Mouse (Mus musculus) erythroblast, embryonic 14.5 days (primary cell): ENCODE measurements around the gene Eef2k. TPM values are rescaled to one million over a fixed set of nuclear protein-coding genes. Genes with fewer than 3 reads are reported as not detected.

Experiments used
- H3K27me3 ChIP-seq: 2 replicates; pipeline ENCODE4 v1.6.1; 2012; ENCODE audit warnings: inconsistent platforms; ENCODE audit not compliant: control insufficient read depth
- H3K36me3 ChIP-seq: 2 replicates; pipeline ENCODE4 v1.6.1; 2012; ENCODE audit warnings: mild to moderate bottlenecking, inconsistent platforms; ENCODE audit not compliant: control insufficient read depth
- H3K4me1 ChIP-seq: 2 replicates; pipeline ENCODE4 v1.6.1; 2012; ENCODE audit warnings: inconsistent platforms; ENCODE audit not compliant: control insufficient read depth
- H3K4me3 ChIP-seq: replicated peaks from 2 replicates; pipeline ENCODE3; 2012; ENCODE audit warnings: moderate library complexity, mild to moderate bottlenecking, inconsistent platforms
- H3K9me3 ChIP-seq: 2 replicates; pipeline ENCODE4 v1.6.1; 2012; ENCODE audit warnings: low read length, inconsistent platforms, mixed read lengths; ENCODE audit not compliant: control insufficient read depth
- GATA1 ChIP-seq: IDR thresholded peaks from 2 replicates; pipeline ENCODE4 v1.6.1; 2012; ENCODE audit warnings: low read length, inconsistent platforms, mixed read lengths
- TAL1 ChIP-seq: IDR thresholded peaks from 3 replicates; pipeline ENCODE4 v1.6.1; 2012; ENCODE audit warnings: low read length, inconsistent platforms, mixed read lengths
- polyA plus RNA-seq: library from polyadenylated mRNA; stranded (reverse); fragments of >175 nt; gene quantifications from 2 replicates; pipeline ENCODE4 v1.2.3, GENCODE M21; 2012

Gene Eef2k
- polyA plus RNA-seq, 1 experiment = 28.0 TPM

DNA sequence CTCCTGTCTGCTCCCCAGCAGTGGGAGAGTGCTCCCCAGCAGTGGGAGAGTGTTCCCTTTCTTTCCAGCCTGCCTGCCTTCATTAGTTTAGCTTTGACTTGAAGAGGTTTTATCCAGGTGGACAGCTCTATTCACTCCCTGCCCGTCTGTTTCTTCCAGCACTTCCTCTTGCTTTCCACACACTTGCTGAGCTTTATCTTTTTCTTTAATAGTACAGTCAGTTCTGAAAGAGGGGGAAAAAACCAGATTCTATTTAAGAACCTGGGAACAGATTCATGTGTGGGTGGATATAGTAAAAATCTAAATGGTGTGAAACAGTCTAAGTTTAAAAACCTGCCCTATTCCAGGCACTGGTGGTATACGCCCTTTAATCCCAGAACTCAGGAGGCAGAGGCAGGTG, 17.5 kb upstream of the Eef2k start:
- Histone ChIP-seq H3K27me3 (peaks cover 26% of the 10 kb centered on the region), H3K9me3 (no peaks in the 10 kb centered on the region), H3K36me3 (no peaks in the 10 kb centered on the region), H3K4me1 (peaks cover under 1% of the 10 kb centered on the region; the same call in 1 of the 2 replicates), H3K4me3 (no peak overlapping the region)
- TF ChIP-seq GATA1 (no peak), TAL1 (no peak)

DNA sequence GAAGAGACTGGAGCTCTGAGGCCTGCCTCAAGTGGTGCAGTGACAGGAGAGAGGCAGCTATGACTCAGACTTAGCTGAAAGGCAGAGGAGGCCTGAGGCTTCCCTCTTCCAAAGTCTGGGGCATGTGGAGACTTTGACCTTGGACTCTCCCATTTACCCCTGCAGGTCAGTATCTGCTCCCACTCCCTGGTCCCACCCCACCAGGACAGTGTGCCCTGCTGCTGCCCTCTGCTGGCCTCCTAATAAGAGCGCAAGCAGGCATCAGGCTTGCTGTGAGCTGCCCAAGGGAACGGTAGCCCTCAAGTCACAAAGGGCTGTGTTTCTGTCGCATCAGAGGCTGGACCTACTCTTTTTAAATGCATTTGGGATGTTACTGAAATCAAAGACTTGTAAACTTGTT, 16.2 kb upstream of the Eef2k start:
- H3K27me3 ChIP-seq = peaks cover 39% of the 10 kb centered on the region
- no peaks in the 10 kb centered on the region; the same call in 1 of the 2 replicates for H3K9me3 ChIP-seq
- H3K4me1 ChIP-seq = peaks cover 13% of the 10 kb centered on the region
- no peak overlapping the region for H3K4me3 ChIP-seq
- TF ChIP-seq TAL1 (no peak), GATA1 (no peak)
- H3K36me3 ChIP-seq = no peaks in the 10 kb centered on the region

DNA sequence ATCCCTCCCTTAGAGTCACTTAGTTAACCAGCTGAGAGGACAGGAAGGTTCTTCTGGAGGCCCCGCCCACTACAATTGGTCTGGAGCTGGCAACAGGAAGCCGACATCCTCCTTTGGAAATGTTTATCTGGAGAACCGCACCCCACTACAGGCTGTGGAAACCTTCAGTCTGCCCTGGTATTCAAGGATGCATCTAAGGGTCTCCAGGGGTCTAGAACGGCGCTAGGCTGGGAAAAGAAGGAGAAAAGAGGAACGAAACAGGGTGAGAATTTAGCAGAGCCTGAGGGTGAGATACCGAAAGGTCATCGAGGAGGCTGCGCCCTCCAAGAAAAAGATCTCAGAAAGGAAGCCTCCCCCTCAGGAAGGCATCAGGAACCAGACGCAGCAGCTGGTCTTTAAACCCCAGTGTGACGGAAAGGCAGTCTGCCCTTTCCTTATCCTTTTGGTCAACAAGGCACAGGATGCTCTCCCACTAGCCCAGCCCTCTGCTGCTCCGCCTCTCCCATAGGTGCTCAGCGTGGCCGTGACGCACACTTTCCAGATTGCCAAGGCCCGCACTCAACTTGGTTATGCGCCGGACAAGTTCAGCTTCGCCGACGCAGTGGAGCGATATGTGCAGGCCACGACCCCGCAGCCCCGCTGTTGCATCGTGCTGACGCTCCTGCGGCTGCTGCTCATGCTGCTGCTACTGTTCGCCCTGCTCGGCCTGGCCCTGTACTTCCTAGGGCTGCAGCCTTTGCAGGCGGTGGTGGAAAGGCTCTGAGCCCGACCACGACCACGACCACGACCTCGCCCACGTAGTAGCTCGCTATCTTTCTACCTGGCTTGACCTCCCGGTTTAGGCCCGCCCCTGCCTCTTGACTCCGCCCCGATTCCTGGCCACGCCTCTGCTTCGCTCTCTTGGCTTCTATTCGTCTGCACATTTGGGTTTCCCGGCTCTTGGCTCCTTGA, 11.9 kb upstream of the Eef2k start:
- Histone ChIP-seq H3K27me3 (peaks cover 48% of the 10 kb centered on the region), H3K36me3 (no peaks in the 10 kb centered on the region), H3K4me1 (peaks cover 40% of the 10 kb centered on the region), H3K9me3 (no peaks in the 10 kb centered on the region; the same call in 1 of the 2 replicates), H3K4me3 (peak overlapping the region; percentile 75)
- TF ChIP-seq TAL1 = no peak
- TF ChIP-seq GATA1 = no peak

DNA sequence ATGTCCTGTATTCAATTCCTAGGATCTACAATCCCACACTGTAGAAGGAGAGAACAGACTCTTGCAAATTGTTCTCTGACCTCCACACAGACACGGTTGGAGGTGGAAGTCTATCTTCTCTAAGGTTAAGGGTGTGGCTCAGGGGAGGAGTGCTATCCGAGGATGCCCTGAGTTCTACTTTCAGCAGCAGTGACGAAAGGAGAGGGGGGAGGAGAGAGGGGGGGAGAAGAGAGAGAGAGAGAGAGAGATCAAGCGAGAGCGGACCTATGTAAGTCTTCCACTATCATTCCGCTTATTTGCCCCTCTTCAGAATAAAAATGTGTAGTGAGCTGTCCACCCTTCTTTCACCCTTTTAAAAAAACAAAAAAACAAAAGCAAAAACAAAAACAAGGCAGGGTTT, 8.2 kb upstream of the Eef2k start:
- TF ChIP-seq GATA1 = no peak
- no peak for TF ChIP-seq TAL1
- Histone ChIP-seq H3K9me3 (no peaks in the 10 kb centered on the region; the same call in 1 of the 2 replicates), H3K36me3 (peaks cover 2% of the 10 kb centered on the region; the same call in 1 of the 2 replicates), H3K4me3 (peak overlapping the region; percentile 66), H3K4me1 (peaks cover 64% of the 10 kb centered on the region), H3K27me3 (peaks cover 29% of the 10 kb centered on the region)

DNA sequence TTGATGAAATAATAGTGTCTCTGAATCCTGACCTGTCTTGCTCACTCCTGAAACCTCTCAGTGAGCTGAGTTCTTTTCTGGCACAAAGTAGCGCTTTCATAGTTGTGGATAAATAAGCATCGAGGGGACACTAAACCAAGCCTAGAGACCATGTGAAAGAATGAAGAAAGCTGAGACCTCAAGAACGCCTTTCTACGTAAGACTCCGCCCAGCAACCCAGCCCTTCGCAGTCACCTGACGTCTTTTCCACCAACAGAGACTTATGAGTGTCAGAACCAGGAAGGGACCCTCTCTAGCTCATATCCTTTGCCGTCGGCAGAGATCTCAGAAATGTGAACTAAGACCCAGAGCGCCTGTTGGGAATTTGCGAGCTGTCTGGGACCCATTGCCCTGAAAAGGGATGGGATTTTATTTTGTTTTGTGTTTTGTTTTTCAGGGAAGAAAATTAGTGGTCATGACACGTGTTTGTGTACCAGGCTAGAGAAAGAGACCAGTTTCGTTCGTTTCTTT, 7.7 kb upstream of the Eef2k start:
- H3K4me3 ChIP-seq = peak overlapping the region; percentile 66
- no peaks in the 10 kb centered on the region; the same call in 1 of the 2 replicates for H3K9me3 ChIP-seq
- peaks cover 65% of the 10 kb centered on the region for H3K4me1 ChIP-seq
- H3K27me3 ChIP-seq = peaks cover 24% of the 10 kb centered on the region
- peaks cover 2% of the 10 kb centered on the region; the same call in 1 of the 2 replicates for H3K36me3 ChIP-seq
- no peak for TF ChIP-seq TAL1

DNA sequence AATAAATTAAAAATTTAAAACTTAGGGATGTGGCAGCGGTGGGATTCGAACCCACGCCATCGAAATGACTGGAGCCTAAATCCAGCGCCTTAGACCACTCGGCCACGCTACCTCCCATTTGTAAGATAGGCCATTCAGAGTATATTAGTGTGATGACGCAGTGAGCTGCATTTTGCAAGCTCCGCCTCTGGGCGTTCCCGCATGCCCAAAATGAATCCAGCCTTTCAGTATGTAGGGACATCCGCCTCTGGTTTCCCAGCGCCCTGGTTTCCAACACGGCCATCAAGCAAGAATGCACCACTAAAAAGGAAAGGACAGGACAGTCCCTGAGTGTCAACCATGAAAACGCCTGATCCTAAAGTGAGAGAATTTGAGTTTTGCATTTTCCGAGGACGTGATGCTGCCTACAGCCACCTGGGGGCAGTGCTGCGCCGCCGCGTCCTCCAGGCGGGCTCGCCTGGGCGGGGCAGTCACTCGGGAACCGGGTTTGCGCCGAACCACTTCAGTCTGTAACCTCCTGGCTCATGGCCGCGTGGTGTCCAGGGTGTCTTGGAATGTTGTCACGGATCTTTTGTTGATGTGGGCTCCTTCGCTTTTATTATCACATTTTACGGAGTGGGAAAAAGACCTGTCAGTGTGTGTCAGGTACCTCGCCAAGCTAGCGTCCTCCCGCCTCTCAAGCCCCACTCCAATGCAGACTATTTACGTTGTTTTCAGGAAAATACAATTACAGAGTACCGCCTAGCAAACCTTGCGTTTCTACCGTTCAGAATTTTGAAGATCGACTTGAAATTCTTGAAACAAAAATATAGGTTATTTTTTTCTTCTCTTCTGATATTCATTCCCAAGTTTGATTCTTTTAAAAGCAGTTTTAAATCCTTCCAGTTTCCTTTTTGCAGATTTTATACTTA, 6.9 kb upstream of the Eef2k start:
- no peak for TF ChIP-seq GATA1
- no peak for TF ChIP-seq TAL1
- Histone ChIP-seq H3K9me3 (no peaks in the 10 kb centered on the region; the same call in 1 of the 2 replicates), H3K27me3 (peaks cover 16% of the 10 kb centered on the region), H3K4me1 (peaks cover 65% of the 10 kb centered on the region), H3K36me3 (peaks cover 2% of the 10 kb centered on the region; the same call in 1 of the 2 replicates), H3K4me3 (peak overlapping the region; percentile 66)

DNA sequence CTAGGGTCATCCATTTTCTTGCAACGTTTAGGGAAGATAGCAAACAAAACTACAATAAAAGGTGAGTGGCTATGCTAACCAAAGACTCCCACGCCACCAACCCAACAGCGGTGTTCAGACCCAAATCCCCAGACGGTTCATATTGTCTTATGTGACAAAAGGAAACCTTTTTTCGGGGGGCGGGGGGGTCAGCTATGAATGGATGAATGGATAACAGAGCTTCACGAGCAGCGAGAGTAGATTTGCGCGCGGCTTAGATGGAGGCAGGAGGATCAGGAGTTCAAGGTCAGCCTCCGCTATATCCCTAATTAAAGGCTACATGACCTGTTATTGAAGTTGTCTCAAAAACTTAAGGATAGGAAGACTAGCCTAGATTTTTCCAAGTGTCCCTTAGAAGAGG, 6.3 kb upstream of the Eef2k start:
- TF ChIP-seq GATA1 = no peak
- TF ChIP-seq TAL1 = no peak
- Histone ChIP-seq H3K36me3 (peaks cover 6% of the 10 kb centered on the region), H3K9me3 (no peaks in the 10 kb centered on the region), H3K4me1 (peaks cover 65% of the 10 kb centered on the region), H3K27me3 (peaks cover 10% of the 10 kb centered on the region), H3K4me3 (peak overlapping the region; percentile 66)

DNA sequence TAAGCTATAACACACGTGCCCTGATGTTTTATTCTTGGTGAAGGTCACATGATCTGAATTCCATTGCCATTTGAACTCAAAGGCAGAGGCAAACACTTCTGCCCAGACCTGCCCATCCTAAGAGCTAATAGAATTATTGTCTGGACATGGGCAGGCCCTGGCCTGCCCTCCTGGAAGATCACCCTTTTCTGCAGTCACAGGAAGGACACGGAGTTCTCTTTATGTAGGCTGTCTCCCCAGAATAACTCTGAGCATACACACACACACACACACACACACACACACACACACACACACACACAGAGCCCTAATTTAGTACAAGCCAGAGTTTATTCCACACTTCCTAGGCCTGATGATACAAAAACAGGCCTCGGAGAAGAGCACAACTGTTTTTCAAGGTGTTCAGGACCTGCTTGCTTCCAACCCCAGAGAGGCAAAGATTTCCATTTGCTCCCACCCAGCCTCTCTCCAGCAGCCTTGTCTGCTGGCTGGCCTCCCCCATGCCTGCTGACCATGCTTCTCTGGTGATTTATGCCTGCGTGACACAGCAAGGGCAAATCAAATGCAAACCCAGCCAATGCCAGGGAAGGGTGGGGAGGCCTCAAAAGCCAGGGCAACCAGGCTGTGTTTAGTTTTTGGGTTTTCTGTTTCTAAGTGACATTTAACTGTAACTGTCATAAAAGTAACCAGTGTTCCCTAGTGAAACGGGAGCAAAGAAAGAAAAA, 4.0 kb upstream of the Eef2k start:
- Histone ChIP-seq H3K4me3 (no peak overlapping the region), H3K36me3 (peaks cover 10% of the 10 kb centered on the region), H3K9me3 (no peaks in the 10 kb centered on the region), H3K27me3 (no peaks in the 10 kb centered on the region), H3K4me1 (peaks cover 68% of the 10 kb centered on the region)
- TF ChIP-seq TAL1 (no peak), GATA1 (no peak)
